Mouse (Mus musculus) thymus, postnatal 10 days (tissue): ENCODE data around the gene Rhob.

ENCODE experiments used
- DNase-seq, 2 experiments: peaks; one replicate each; pipeline ENCODE4 v3.0.0; 2021; ENCODE audit warnings: low spot score in 2 of 2

Rhob gene

GRCm38 (mm10) chr12:8450028-8450427 is 49.8 kb downstream of the Rhob start:
- no peak for DNase-seq
